ENCODE assay signal across 22 mouse cellular contexts in the genomic region with DNA sequence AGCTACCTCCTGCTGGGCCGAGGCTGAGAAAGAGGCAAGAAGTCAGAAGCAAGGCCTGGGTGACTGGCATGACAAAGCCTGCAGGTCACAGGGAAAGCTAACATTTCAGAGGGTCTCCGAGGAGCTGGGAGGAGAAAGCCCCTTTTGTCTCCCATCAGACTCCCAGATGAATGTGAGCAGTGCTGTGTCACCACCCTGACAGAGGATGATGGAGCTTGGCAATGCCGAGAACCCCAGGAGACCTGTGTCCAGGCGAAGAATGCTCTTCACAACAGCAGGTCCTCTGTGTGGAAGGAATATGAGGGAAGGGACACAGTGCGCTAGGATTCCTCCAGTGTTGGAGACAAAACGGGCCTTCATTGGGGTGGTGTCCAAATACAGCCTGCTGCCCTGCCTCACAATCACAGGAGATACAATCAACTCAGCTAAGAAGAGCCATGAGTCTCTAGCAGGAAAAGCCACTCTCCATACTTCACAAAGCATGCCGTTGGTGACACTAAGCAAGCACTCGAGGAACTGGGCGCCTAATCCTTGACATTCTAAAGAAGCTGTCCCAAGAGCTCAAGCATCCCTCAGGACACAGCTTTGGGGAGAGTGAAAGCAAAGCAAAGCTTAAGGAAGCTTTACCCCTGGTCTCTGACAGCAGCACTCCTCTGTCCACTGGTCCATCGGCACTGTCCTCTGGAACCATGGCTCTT. TPM values are rescaled to one million over a fixed set of nuclear protein-coding genes. Genes with fewer than 3 reads are reported as not detected.
DNase-seq lines count a peak whose midpoint lies in the region; ATAC-seq and TF ChIP-seq lines count a peak whose summit lies in the region.
"Had no signal": no experiment of that assay in that cellular context is flagged by ENCODE, and none has a peak within 500 bp of the region (broad histone marks: within the 10 kb centered on the region; RNA-seq: fewer than 3 reads in every experiment).

No protein-coding gene starts in this region.

- peak overlapping the region; percentile 40; the same call in 1 of the 2 replicates for H3K27ac ChIP-seq in midbrain, embryonic 11.5 days (ENCODE audit: low read depth, low read length)
- H3K27ac ChIP-seq in midbrain, embryonic 15.5 days: no peak overlapping the region
- 0 out of 2 replicates have a peak overlapping the region, but pooled peaks have one; percentile 26 for H3K27ac ChIP-seq in hindbrain, embryonic 15.5 days (replicated peaks)
- no peak overlapping the region for H3K27ac ChIP-seq in layer of hippocampus, adult 2 months
- H3K27ac ChIP-seq: embryonic facial prominence, embryonic 10.5 days; intestine, embryonic 15.5 days; limb, embryonic 10.5 days; macrophage; stomach, postnatal 0 days had no signal

- H3K4me2 ChIP-seq in midbrain, embryonic 11.5 days: no peak overlapping the region
- H3K4me2 ChIP-seq in midbrain, embryonic 15.5 days: no peak overlapping the region
- no peak overlapping the region for H3K4me2 ChIP-seq in hindbrain, embryonic 15.5 days
- H3K4me2 ChIP-seq: heart, embryonic 11.5 days; intestine, embryonic 15.5 days; liver, embryonic 11.5 days had no signal

- ATAC-seq in midbrain, embryonic 11.5 days (ENCODE audit: low FRiP score): 0 out of 2 replicates have a peak, but pooled peaks have one; percentile 19
- no peak for ATAC-seq in midbrain, embryonic 15.5 days (replicated peaks)
- peak; percentile 78 for ATAC-seq in hindbrain, embryonic 15.5 days (ENCODE audit: low FRiP score, low read depth)
- ATAC-seq in megakaryocyte progenitor cell, adult 5-6 weeks (replicated peaks; ENCODE audit: poor library complexity): no peak
- ATAC-seq: activated CD4-positive, CD25-positive, alpha-beta regulatory T cell, adult 4 months; forebrain, embryonic 14.5 days; intestine, embryonic 15.5 days; Patski had no signal

- H3K9me3 ChIP-seq in midbrain, embryonic 11.5 days (ENCODE audit: control insufficient read depth, low read length): no peaks in the 10 kb centered on the region
- no peaks in the 10 kb centered on the region for H3K9me3 ChIP-seq in midbrain, embryonic 15.5 days
- no peaks in the 10 kb centered on the region for H3K9me3 ChIP-seq in hindbrain, embryonic 15.5 days
- H3K9me3 ChIP-seq: embryonic facial prominence, embryonic 10.5 days; intestine, embryonic 15.5 days; limb, embryonic 10.5 days had no signal

- H3K36me3 ChIP-seq in midbrain, embryonic 11.5 days (ENCODE audit: control insufficient read depth, insufficient read depth, low read length): peaks cover 6% of the 10 kb centered on the region
- no peaks in the 10 kb centered on the region; the same call in 1 of the 2 replicates for H3K36me3 ChIP-seq in midbrain, embryonic 15.5 days (replicated peaks)
- H3K36me3 ChIP-seq in hindbrain, embryonic 15.5 days: 0 out of 2 replicates have a peak, but pooled peaks cover 10% of the 10 kb centered on the region

- H3K9ac ChIP-seq in midbrain, embryonic 11.5 days (ENCODE audit: low read length): no peak overlapping the region
- no peak overlapping the region for H3K9ac ChIP-seq in midbrain, embryonic 15.5 days
- no peak overlapping the region for H3K9ac ChIP-seq in hindbrain, embryonic 15.5 days
- H3K9ac ChIP-seq: intestine, embryonic 15.5 days had no signal

- no peak overlapping the region for H3K4me3 ChIP-seq in midbrain, embryonic 11.5 days (ENCODE audit: low read depth, low read length)
- no peak overlapping the region for H3K4me3 ChIP-seq in midbrain, embryonic 15.5 days
- no peak overlapping the region for H3K4me3 ChIP-seq in hindbrain, embryonic 15.5 days
- H3K4me3 ChIP-seq in layer of hippocampus, adult 2 months: no peak overlapping the region
- H3K4me3 ChIP-seq: embryonic facial prominence, embryonic 10.5 days; intestine, embryonic 15.5 days; limb, embryonic 10.5 days; myocyte had no signal

- H3K27me3 ChIP-seq in midbrain, embryonic 11.5 days (ENCODE audit: control insufficient read depth, insufficient read depth, low read length): no peaks in the 10 kb centered on the region
- H3K27me3 ChIP-seq in midbrain, embryonic 15.5 days (replicated peaks): no peaks in the 10 kb centered on the region
- H3K27me3 ChIP-seq in hindbrain, embryonic 15.5 days: no peaks in the 10 kb centered on the region
- H3K27me3 ChIP-seq: intestine, embryonic 15.5 days; Patski had no signal

- DNase-seq in midbrain, embryonic 11.5 days (ENCODE audit: low spot score, missing footprints): no peak
- peak; percentile 36 for DNase-seq in embryo, embryonic 9.5 days (ENCODE audit: extremely low spot score)
- peak; percentile 52 for DNase-seq in mesoderm, embryonic 11.5 days (ENCODE audit: low read depth, low spot score)
- no peak for DNase-seq in layer of hippocampus, adult 2 months (ENCODE audit: low spot score in 2 of 2)
- DNase-seq: adrenal gland, postnatal 25 days; cerebellum, adult 9-11 months; heart, postnatal 14 days; thymus, postnatal 14 days had no signal

- TF ChIP-seq CTCF in layer of hippocampus, adult 2 months (conservative IDR thresholded peaks at IDR 0.05): no peak

- WGBS in midbrain, embryonic 11.5 days: 22% methylated on average over 10 of the region's 10 CpGs
- WGBS in midbrain, embryonic 15.5 days: 34% methylated on average over 10 of the region's 10 CpGs
- 33% methylated on average over 10 of the region's 10 CpGs for WGBS in hindbrain, embryonic 15.5 days

- peaks cover 14% of the 10 kb centered on the region for H3K4me1 ChIP-seq in midbrain, embryonic 11.5 days (ENCODE audit: control insufficient read depth, insufficient read depth, low read length)
- no peaks in the 10 kb centered on the region; the same call in 1 of the 2 replicates for H3K4me1 ChIP-seq in midbrain, embryonic 15.5 days
- peaks cover 5% of the 10 kb centered on the region; the same call in 1 of the 2 replicates for H3K4me1 ChIP-seq in hindbrain, embryonic 15.5 days (replicated peaks)
- H3K4me1 ChIP-seq: intestine, embryonic 15.5 days had no signal

RNA-seq across cellular contexts. Expression of a gene that starts 27.1 kb away (rescaled TPM):
- polyA plus RNA-seq in midbrain, embryonic 11.5 days (2014; fragmentation: Nextera tagmentation; extraction: Ambion mirVana): 0.29 and 0.45 TPM in 2 replicates
- polyA plus RNA-seq in midbrain, embryonic 15.5 days (2015; fragmentation: Nextera tagmentation; extraction: Ambion mirVana): 0.41 and 0.60 TPM in 2 replicates
- 0.36 and 0.38 TPM in 2 replicates for polyA plus RNA-seq in hindbrain, embryonic 15.5 days (2015; fragmentation: Nextera tagmentation; extraction: Ambion mirVana)
- not detected in 2 replicates for total RNA-seq in megakaryocyte progenitor cell, adult 5-6 weeks (2015)
- total RNA-seq in megakaryocyte progenitor cell, adult 5-6 weeks (2017): not detected in 2 replicates
- total RNA-seq in layer of hippocampus, adult 2 months (2021): under 1 TPM; 0.38 to 0.44 TPM
- polyA plus RNA-seq: activated CD4-positive, CD25-positive, alpha-beta regulatory T cell, adult 4 months; macrophage had no signal

Comparison
In these comparisons a context has a peak if more than half of its experiments do, and no peak if none do; other contexts are left out.
1. ATAC-seq: peak in midbrain, embryonic 11.5 days (single experiment) and hindbrain, embryonic 15.5 days (single experiment); none in midbrain, embryonic 15.5 days (single experiment) and megakaryocyte progenitor cell, adult 5-6 weeks (single experiment).
2. H3K27ac ChIP-seq: peak in midbrain, embryonic 11.5 days (single experiment) and hindbrain, embryonic 15.5 days (single experiment); none in midbrain, embryonic 15.5 days (single experiment) and layer of hippocampus, adult 2 months (single experiment).
3. DNase-seq: peak in embryo, embryonic 9.5 days (single experiment) and mesoderm, embryonic 11.5 days (single experiment); none in midbrain, embryonic 11.5 days (single experiment) and layer of hippocampus, adult 2 months (0 of 2).